Mouse (Mus musculus) cerebellum, postnatal 10 days (tissue): ENCODE data around the gene Hras.

ENCODE experiments used
- DNase-seq, 2 experiments: peaks; one replicate each; pipeline ENCODE4 v3.0.0; 2021; ENCODE audit warnings: mixed read lengths in 2 of 2

Hras gene

DNA sequence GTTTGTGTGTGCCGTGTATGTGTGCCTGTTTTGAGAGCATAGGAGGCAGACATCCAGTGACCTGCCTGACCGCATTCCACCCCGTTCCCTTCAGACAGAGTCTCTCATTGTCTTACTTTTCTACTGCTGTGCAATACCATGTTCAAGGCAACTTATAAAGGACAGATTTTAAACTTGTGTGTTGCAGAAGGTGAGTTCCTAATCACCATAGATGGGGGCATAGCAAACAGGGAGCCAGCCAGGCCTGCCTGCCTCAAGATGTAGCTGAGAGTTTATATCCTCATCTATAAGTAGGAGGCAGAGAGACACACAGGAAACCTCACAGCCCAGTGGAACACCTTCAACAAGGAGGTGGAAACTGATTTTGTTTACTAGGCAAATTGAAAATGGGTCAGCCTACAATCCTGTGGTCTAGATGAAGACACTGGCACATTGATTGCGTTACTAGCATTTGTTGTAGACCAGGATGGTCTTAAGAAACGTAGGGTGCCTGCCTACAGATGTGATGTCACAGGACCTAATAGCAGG is 20.4 kb downstream of the Hras start:
- DNase-seq, result no peak

DNA sequence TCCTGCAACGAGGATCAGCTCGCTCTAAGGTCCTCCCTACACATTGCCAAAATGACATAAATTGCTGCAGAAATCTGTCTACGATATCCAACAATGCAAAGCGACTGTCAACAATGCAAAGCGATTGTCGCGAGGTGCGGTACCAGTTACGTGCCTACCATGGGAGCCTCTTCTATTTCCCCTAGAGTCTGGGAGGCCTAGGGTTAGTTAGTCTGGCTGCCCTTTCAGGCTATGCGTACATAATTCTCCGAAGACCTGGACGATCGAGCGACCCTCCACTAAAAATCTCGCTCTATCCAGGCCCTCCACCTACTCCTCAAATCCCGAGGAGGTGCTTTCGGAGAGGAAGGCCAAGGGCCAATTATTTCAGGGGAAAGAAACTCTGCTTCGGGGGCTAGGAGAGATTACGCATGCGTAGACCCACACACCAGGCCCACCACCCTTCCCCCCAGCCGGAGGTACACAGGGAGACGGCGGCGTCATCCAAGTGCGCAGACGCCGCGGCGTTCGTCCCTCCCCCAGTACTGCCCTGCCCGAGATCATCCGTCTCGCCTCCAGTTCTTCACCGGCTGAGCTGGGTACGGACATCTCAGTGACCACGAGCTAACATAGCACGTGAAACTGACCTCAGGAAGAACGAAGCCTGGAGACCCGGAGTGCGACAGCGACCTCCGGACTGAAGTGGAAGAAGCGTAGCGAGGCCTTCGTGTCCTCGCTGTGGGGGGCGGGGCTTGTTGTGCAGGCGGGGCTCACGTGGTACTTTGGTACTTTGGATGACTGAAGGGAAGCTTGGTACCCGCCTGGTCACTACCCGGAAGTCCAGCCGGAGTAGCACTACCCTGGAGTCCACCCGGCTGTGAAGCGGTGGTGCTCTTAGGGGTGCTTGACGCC is 21.4 kb downstream of the Hras start, which contains the start of gene Rnh1:
TSS of gene Rnh1 (minus strand) at position 742 of the 891 bp plus-strand sequence.
- DNase-seq, result peak; percentile 97 to 98

DNA sequence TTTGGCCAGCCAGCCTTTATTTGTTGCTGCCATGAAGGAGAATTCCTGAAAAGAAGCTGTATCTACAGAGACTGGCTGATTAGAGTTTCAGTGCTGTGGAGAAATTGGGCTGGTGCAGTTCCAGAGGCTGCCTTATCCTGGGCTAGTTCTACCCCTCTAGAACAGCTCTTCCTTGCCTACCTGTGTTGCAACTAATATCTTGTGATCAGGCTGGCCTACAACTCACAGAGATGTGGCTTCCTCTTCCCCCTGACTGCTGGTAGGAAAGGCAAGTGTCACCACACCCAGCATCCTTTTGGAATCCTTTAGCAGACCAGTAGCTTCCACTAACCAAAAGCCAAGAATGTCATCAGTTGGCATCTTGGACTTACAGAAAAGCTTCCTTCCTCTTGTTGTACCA is 23.9 kb downstream of the Hras start:
- DNase-seq, result no peak

DNA sequence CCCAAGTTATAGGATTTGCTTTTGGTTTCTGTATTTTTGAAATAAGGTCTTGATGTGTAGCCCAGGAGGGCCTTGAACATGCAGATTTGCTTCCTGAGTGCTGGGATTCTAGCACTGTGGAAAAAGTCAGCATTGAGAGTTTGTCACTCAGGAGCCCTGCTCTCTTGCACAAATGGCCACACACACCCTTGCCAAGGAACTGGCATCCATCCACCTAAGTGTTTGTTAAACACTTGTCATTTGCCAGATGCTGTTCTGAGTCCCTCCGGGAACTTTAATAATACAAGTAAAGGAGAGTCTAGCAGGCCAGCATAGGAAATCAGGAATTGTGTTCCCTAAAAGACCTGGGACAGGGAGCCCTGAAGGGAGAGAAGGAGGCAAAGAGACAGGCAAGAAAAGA is 24.5 kb downstream of the Hras start:
- DNase-seq, result no peak

DNA sequence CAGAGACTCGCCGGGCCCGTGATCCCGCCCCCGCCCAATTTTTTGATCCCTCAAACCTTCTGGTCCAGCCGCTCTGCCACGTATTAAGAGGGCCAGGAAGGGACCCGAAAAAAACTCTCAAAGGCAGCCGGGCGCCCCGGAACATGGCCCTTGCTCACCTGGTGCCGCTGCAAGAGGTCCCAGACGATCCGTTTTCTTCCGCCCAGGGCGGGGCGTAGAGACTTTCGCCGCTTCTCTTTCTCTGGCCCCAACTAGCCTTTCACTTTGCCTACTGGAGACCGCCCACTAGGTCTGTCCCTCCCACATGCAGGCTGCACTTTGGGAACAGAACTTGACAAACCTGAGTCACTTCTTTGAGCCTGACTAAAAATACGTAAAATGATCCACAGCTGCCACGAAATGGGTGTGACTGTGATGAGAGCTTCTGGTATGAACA is 25.3 kb downstream of the Hras start:
- peak; percentile 27 to 32 for DNase-seq

DNA sequence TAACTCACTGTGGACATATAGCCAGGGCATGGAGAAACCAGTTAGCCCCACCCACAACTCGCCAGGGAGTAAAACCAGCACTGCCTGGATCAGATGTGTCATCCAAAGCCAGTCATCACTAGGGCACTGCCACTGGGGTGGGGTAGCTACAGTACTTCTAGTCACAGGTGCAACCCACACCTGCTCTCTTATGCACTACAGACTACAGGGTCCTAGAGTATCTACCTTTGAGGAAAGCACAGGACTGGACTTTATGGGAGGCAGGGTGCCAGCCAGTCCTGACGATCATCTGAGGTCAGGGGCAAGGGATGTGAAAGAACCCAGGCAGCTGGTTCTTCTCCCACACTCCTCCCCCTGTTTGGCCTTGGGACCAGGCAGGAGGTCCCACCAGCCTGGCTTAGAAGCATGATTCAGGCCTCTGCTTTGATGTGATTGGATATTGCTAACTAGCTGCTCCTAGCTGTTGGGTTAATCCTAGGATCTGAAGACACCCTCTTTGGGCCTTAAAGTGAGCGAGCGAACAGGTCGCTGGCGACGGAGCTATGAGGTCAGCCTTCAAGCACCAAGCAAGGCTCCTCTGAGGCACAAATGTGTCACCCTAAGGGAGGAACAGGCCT is 25.8 kb downstream of the Hras start:
- DNase-seq, result peak; percentile 35 to 47

DNA sequence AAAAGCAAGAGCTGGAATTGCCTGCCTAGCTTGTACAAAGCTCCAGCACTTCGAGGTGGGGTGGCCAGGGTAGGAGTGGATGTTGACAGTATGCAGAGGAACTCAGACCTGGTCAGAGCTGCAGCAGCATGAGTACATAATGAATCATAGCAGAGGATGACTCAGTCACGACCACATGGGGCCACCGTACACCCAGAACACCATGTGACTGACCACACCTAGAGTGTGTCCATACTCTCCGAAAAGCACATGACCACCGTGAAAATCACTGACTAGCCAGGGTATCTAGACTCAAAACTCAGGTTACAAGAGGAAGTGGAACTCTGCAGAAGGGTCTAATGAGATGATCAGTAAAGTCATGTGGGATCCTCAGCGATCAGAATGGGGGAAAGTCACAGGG is 29.0 kb downstream of the Hras start:
- no peak for DNase-seq

DNA sequence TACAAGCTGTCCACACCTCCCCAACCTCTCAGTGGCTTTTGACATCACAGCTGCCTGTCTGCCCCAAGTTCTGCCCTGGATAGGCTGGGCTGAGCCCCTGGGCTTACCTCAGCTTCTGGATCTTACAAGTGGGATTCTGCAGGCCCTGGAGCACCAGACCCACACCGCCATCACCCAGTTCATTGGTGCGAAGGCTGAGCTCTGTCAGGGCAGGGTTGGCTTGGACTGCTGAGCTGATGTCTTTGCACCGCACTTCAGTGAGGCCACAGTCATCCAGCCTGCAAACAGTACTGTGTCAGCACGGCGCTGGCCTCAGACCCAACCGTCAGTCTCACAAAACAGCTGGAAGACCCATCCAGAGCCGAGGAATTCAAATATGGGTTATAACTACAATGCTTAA is 29.4 kb downstream of the Hras start:
- no peak for DNase-seq

DNA sequence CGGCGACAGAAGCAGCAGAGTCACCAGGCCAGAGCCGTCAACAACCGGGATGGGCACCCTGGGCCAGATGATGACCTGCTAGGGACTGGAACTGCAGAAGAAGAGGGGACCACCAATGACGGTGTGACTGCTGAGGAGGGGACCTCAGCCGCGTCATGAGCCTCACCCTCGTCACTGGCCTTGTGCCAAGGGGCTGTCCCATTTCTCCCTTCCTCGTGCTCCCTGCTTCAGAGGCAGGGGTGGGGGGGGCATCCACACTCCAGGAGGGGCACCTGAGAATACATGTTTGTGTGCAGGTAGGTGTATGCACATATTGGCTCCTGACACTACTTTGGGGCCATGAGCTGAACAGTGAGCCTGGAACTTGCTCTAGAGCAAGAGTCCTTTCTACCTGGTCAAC is 38.4 kb downstream of the Hras start:
- DNase-seq, result no peak

DNA sequence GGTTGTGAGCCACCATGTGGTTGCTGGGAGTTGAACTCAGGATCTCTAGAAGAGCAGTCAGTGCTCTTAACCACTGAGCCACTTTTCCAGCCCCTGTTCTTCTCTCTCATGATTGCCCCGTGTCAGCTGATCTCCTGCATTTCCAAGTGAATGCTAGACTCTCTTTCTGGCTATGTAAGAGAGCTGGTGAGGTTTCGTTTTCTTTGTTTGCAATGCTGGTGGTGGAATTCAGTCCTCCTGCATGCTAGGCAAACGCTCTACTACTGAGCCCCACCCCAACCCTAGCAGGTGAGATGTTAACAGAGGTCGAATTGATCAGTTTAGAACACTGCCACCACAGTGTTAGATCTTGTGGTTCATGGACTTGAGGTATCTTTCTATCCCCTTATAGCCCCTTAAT is 45.2 kb downstream of the Hras start:
- no peak for DNase-seq

DNA sequence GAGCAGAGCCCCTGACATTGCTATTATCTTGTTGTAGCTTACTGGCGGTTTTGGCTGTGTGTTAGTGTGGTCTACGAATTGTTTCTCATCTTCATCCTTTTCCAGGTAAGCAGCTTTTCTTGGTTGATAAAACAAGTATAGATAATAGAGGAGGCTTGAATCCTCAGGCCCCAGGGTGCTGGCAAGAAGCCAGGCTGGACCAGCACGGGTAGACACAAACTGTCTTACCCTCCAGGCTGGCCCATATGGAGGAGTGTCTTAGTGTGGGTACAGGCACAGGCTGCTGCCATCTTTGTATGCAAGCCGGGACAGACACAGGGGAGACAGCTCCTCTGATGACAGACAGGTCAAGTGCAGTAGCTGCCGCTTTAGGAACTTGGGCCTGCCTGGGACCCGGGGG is 46.8 kb downstream of the Hras start:
- DNase-seq, result peak; percentile 70 to 73

DNA sequence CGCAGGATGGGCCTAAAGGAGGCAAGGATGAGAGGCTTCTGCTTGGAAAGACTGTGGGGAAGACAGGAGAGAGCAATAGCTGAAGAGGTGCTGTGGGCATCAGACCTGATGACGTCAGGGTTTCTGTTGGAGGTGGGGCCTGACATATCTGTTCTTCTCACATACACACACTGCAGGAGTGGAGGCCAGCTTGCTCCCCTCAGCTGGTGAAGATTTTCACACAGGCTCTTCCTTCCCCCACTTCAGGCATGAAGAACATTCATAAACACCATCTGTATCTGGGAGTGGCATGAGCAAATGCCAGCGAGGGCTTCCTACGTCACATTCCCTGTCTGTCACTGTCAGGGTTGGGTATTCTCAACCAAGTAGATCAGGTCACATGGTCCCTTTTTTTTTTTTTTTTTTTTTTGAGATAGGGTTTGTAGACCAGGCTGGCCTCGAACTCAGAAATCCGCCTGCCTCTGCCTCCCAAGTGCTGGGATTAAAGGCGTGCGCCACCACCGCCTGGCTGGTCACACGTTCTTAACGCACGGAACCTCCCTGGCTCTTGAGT is 47.7 kb downstream of the Hras start:
- DNase-seq, result no peak

DNA sequence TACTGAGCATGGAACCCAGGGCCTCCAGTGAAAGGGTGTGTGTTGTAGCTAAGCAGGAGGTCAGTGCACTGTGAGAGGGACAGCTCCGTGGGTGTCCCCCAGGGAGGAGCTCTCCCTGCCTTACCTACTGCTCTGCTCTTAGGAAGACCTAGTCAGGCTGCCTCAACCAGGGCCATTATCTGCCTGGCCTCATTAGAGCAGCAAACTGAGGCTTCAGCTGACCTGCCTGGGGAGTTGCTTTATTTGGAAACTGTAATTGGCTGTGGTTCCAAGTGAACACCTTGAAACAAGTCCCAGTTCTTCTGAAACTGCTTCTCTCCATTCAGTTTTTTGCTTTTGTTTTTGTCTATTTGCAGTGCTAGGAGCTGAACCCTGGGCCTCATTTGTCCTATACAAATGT is 48.4 kb downstream of the Hras start:
- DNase-seq, result no peak

DNA sequence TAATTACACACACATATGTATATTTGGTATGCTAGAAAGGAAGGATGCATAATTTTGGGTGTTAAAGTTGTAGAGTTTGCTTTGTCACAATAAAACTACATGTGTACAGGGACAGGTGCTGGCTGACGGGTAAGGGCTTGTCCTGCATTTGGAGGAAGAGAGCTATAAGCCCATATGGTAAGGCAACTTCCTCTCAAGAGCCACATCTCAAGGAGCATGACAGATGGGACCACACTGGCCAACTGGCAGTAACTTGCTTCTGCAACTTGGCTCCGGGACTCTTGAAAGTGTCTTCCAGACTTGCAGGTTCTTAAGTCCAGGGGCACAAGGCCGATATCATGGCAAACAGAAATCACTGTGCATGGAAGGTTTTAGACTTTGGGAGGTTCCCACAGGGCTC is 49.2 kb downstream of the Hras start:
- no peak for DNase-seq

DNA sequence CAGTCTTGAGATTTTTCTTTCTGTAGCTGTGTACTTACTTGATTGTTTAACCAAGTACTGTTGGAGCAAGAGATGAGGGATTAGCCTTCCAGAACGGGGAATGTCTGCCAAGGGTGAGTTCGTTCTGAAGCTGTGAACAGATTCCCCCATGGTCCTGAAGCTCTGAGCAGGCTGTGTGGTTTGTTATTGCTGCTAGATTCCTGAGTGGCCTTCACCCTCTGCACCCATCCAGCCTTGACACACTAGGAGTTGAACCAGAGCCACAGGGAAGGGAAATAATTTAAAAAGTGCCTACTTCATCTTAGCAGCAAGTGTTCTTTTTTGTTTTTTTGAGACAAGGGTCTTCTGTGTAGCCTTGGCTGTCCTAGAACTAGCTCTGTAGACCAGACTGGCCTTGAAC is 49.9 kb downstream of the Hras start:
- DNase-seq, result no peak

DNA sequence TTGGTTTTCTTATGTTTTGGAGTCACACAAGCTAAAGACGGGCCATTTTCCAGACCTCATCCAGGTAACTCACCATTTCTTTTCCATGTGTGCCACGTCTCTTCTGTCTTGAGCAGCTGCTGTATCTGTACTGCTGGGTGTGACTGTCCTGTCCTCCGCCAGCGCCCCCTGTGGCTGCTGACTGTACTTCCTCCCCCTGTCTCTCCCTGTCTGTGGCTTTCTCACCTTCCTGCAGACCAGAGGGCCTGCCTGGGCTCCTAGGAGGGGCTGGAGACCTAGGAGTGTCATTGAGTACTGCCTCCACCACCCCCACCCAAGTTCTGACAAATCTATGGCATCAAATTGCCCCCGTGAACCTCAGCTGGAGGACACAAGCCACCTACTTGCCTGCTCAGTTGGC is 50.7 kb downstream of the Hras start:
- DNase-seq, result peak; percentile 48 to 69

DNA sequence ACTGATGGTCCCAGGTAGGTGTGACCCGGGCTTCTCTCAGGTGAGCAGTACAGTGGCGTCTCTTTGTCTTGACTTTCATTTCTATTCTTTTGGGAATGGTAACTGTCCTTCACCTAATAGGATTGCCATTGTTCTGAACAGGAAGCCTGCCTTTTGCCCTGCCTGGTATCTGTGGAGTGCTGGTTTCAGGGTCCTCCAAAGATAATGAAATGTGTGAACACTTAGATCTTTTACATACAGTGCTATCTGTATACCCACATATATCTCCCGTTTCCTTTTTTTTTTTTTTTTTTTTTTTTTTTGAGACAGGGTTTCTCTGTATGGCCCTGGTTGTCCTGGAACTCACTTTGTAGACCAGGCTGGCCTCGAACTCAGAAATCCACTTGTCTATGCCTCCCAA is 52.5 kb downstream of the Hras start:
- DNase-seq, result no peak
